In genomic region chr19:44068232-44068631, GRCm38 (mm10) we compare ENCODE assay signal across 9 mouse cellular contexts. TPM values are rescaled to one million over a fixed set of nuclear protein-coding genes. Genes with fewer than 3 reads are reported as not detected.
DNase-seq lines count a peak whose midpoint lies in the region; ATAC-seq and TF ChIP-seq lines count a peak whose summit lies in the region.
"Had no signal": no experiment of that assay in that cellular context is flagged by ENCODE, and none has a peak within 500 bp of the region (broad histone marks: within the 10 kb centered on the region; RNA-seq: fewer than 3 reads in every experiment).

No protein-coding gene starts in this region.

- no peak for TF ChIP-seq CTCF in gastrocnemius, adult 2 months (IDR thresholded peaks at IDR 0.05)
- no peak for TF ChIP-seq CTCF in testis, adult 2 months (IDR thresholded peaks at IDR 0.05; ENCODE audit: control insufficient read depth, insufficient read depth, insufficient replicate concordance, low read depth, low read length)
- TF ChIP-seq CTCF in stomach, postnatal 0 days (IDR thresholded peaks at IDR 0.05; ENCODE audit: low read depth): no peak

- no peak for TF ChIP-seq EP300 in stomach, postnatal 0 days (optimal IDR thresholded peaks at IDR 0.05)

- ATAC-seq in liver, embryonic 12.5 days: no peak
- ATAC-seq in stomach, postnatal 0 days (ENCODE audit: low FRiP score, low TSS enrichment): no peak

- TF ChIP-seq POLR2A in testis, adult 2 months (IDR thresholded peaks at IDR 0.05; ENCODE audit: control insufficient read depth, low read depth, low read length): no peak

- H3K9ac ChIP-seq in liver, embryonic 12.5 days: peak overlapping the region; percentile 78; the same call in 1 of the 2 replicates
- no peak overlapping the region for H3K9ac ChIP-seq in stomach, postnatal 0 days (ENCODE audit: low read length)

- no peaks in the 10 kb centered on the region for H3K27me3 ChIP-seq in testis, adult 2 months (ENCODE audit: control insufficient read depth, insufficient read depth, low read length)
- no peaks in the 10 kb centered on the region for H3K27me3 ChIP-seq in liver, embryonic 12.5 days (replicated peaks)
- no peaks in the 10 kb centered on the region for H3K27me3 ChIP-seq in stomach, postnatal 0 days (ENCODE audit: control insufficient read depth, insufficient read depth, low read length)

- intact Hi-C loops in gastrocnemius, adult 2 months (cut with DNase I): no loop called here
- intact Hi-C loops in gastrocnemius, postnatal 14 days (cut with DNase I; ENCODE audit: low total_unique reads): no loop called here

- WGBS in liver, embryonic 12.5 days (ENCODE audit: insufficient replicate concordance): 29% methylated on average over 4 of the region's 4 CpGs
- 62% methylated on average over 4 of the region's 4 CpGs for WGBS in stomach, postnatal 0 days

- peaks cover 12% of the 10 kb centered on the region for H3K4me1 ChIP-seq in testis, adult 2 months (ENCODE audit: control insufficient read depth, insufficient read depth, low read length)
- peaks cover 35% of the 10 kb centered on the region for H3K4me1 ChIP-seq in liver, embryonic 12.5 days
- 0 out of 2 replicates have a peak, but pooled peaks cover 2% of the 10 kb centered on the region for H3K4me1 ChIP-seq in stomach, postnatal 0 days (replicated peaks; ENCODE audit: control insufficient read depth, insufficient read depth)

- no peak overlapping the region for H3K27ac ChIP-seq in gastrocnemius, adult 2 months
- no peak overlapping the region for H3K27ac ChIP-seq in testis, adult 2 months (ENCODE audit: control insufficient read depth, insufficient read depth, low read depth, low read length)
- H3K27ac ChIP-seq in liver, embryonic 12.5 days: no peak overlapping the region
- peak overlapping the region; percentile 41 for H3K27ac ChIP-seq in stomach, postnatal 0 days (replicated peaks)

- no peaks in the 10 kb centered on the region for H3K9me3 ChIP-seq in liver, embryonic 12.5 days (replicated peaks)
- H3K9me3 ChIP-seq in stomach, postnatal 0 days (ENCODE audit: control insufficient read depth, low read length): no peaks in the 10 kb centered on the region

- peak overlapping the region; percentile 83 for H3K4me3 ChIP-seq in gastrocnemius, adult 2 months
- H3K4me3 ChIP-seq in testis, adult 2 months (ENCODE audit: control insufficient read depth, low read depth, low read length): peak overlapping the region; percentile 87; the same call in 1 of the 2 replicates
- H3K4me3 ChIP-seq in liver, embryonic 12.5 days: peak overlapping the region; percentile 73
- H3K4me3 ChIP-seq in stomach, postnatal 0 days (ENCODE audit: low read depth, low read length): peak overlapping the region; percentile 81

- peak overlapping the region; percentile 99 for H3K4me2 ChIP-seq in liver, embryonic 12.5 days
- peak overlapping the region; percentile 86 for H3K4me2 ChIP-seq in stomach, postnatal 0 days (replicated peaks; ENCODE audit: low read depth)

- peaks cover 3% of the 10 kb centered on the region for H3K36me3 ChIP-seq in testis, adult 2 months (ENCODE audit: control insufficient read depth, insufficient read depth, low read length)
- peaks cover 36% of the 10 kb centered on the region for H3K36me3 ChIP-seq in liver, embryonic 12.5 days
- no peaks in the 10 kb centered on the region for H3K36me3 ChIP-seq in stomach, postnatal 0 days (ENCODE audit: control insufficient read depth, insufficient read depth, low read length)

- no peak for DNase-seq in gastrocnemius, adult 2 months
- no peak for DNase-seq in gastrocnemius, postnatal 14 days
- no peak for DNase-seq in testis, postnatal 14 days (ENCODE audit: low spot score)
- no peak for DNase-seq in stomach, postnatal 0 days (ENCODE audit: low spot score)
- DNase-seq in frontal cortex, postnatal 10 days (ENCODE audit: low spot score in 2 of 2): no peak
- no peak for DNase-seq in layer of hippocampus, adult 9-10 months (ENCODE audit: low spot score)
- DNase-seq: adrenal gland, postnatal 36 days had no signal

RNA-seq across cellular contexts. Expression of gene Erlin1, which starts 1.4 kb away (rescaled TPM):
- total RNA-seq in gastrocnemius, adult 2 months (2021): 1 to 10 TPM; 3.4 to 5.1 TPM
- total RNA-seq in gastrocnemius, postnatal 14 days (2021): 1 to 10 TPM; 4.7 to 5.5 TPM
- 24.3 and 27.8 TPM in 2 replicates for polyA plus RNA-seq in testis, adult 2 months (2012; rRNA removed)
- 17.9 and 19.0 TPM in 2 replicates for polyA plus RNA-seq in liver, embryonic 12.5 days (2016; fragmentation: Nextera tagmentation; extraction: Ambion mirVana)
- polyA plus RNA-seq in stomach, postnatal 0 days (2015; fragmentation: Nextera tagmentation; extraction: Ambion mirVana): 36.6 and 40.1 TPM in 2 replicates

RNA-seq across cellular contexts. Expression of gene Chuk, which starts 39.0 kb away (rescaled TPM):
- total RNA-seq in gastrocnemius, adult 2 months (2021): 10 to 100 TPM; 16.0 to 17.5 TPM
- total RNA-seq in gastrocnemius, postnatal 14 days (2021): 10 to 100 TPM; 13.6 to 16.0 TPM
- 11.8 and 18.3 TPM in 2 replicates for polyA plus RNA-seq in testis, adult 2 months (2012; rRNA removed)
- polyA plus RNA-seq in liver, embryonic 12.5 days (2016; fragmentation: Nextera tagmentation; extraction: Ambion mirVana): 30.5 and 30.8 TPM in 2 replicates
- 21.3 and 23.7 TPM in 2 replicates for polyA plus RNA-seq in stomach, postnatal 0 days (2015; fragmentation: Nextera tagmentation; extraction: Ambion mirVana)

RNA-seq across cellular contexts. Expression of gene Cyp2c23, which starts 39.2 kb away (rescaled TPM):
- not detected for total RNA-seq in gastrocnemius, adult 2 months (2021)
- not detected for total RNA-seq in gastrocnemius, postnatal 14 days (2021)
- 0.85 and 1.1 TPM in 2 replicates for polyA plus RNA-seq in testis, adult 2 months (2012; rRNA removed)
- polyA plus RNA-seq in liver, embryonic 12.5 days (2016; fragmentation: Nextera tagmentation; extraction: Ambion mirVana): 5.4 and 6.2 TPM in 2 replicates
- polyA plus RNA-seq in stomach, postnatal 0 days (2015; fragmentation: Nextera tagmentation; extraction: Ambion mirVana): 5.5 and 5.6 TPM in 2 replicates
